Mouse (Mus musculus) kidney, adult 2 months (tissue): Measurements from ENCODE around the gene Ddx54.

Experiments
- CTCF ChIP-seq: fragments of 200-500 bp; conservative IDR thresholded peaks from 2 replicates; pipeline ENCODE4 v1.5.1; 2011; ENCODE audit warnings: low read depth, mild to moderate bottlenecking, control low read depth, low read length, moderate library complexity, mixed read lengths; ENCODE audit not compliant: insufficient read depth, insufficient read length
- POLR2A ChIP-seq: fragments of 200-500 bp; IDR thresholded peaks from one replicate; pipeline ENCODE4 v1.6.1; 2011; ENCODE audit warnings: low read depth, low read length, control low read depth

DNA sequence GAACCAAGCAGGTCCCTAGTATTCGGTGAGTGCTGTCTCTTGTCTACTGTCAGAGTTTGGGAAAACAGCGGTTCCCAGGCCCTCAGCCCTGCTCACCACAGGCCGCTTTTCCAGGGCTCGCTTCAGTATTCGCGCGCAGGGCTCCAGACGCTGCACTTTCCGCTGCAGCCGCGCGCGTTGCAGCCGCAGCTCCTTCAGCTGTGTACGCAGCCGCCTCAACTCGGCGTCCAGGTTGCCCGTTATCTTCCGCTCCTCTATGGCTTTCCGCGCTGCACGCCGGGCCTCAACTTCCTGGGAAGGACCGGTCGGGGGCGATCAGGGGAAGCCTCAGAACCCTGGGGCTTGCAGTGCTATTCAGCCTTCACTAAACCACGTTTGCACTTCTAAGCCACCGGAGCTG is 18.6 kb downstream of the Ddx54 start:
- TF ChIP-seq POLR2A (no peak), CTCF (no peak)
